Comparison of ENCODE assay signal across 15 mouse cellular contexts in genomic region chr7:45098541-45099240, GRCm38 (mm10). TPM values are rescaled to one million over a fixed set of nuclear protein-coding genes. Genes with fewer than 3 reads are reported as not detected.
DNase-seq lines count a peak whose midpoint lies in the region; ATAC-seq and TF ChIP-seq lines count a peak whose summit lies in the region.
"Had no signal": no experiment of that assay in that cellular context is flagged by ENCODE, and none has a peak within 500 bp of the region (broad histone marks: within the 10 kb centered on the region; RNA-seq: fewer than 3 reads in every experiment).

No protein-coding gene starts in this region.

- H3K27me3 ChIP-seq in MEL (ENCODE audit: control insufficient read depth in 1 of 2, insufficient read depth in 2 of 2, low read length in 2 of 2): no peaks in the 10 kb centered on the region
- no peaks in the 10 kb centered on the region for H3K27me3 ChIP-seq in testis, adult 2 months (ENCODE audit: control insufficient read depth, insufficient read depth, low read length)
- H3K27me3 ChIP-seq: embryonic facial prominence, embryonic 13.5 days; forebrain, embryonic 13.5 days had no signal

- no peaks in the 10 kb centered on the region for H3K36me3 ChIP-seq in MEL (ENCODE audit: control insufficient read depth in 1 of 2, insufficient read depth in 2 of 2, low read length in 2 of 2)
- no peaks in the 10 kb centered on the region for H3K36me3 ChIP-seq in testis, adult 2 months (ENCODE audit: control insufficient read depth, insufficient read depth, low read length)

- no peaks in the 10 kb centered on the region for H3K9me3 ChIP-seq in MEL (replicated peaks; ENCODE audit: insufficient read depth, low read length)
- H3K9me3 ChIP-seq: embryonic facial prominence, embryonic 13.5 days; forebrain, embryonic 13.5 days had no signal

- H3K79me2 ChIP-seq in MEL (ENCODE audit: control insufficient read depth, insufficient read depth, low read length, poor library complexity): no peaks in the 10 kb centered on the region

- no peak overlapping the region for H3K4me3 ChIP-seq in lung, adult 2 months (replicated peaks; ENCODE audit: extremely low read depth, low read depth, low read length)
- H3K4me3 ChIP-seq in MEL (ENCODE audit: control insufficient read depth in 1 of 2, insufficient read depth in 1 of 2, low read depth in 2 of 2, low read length in 2 of 2): no peak overlapping the region
- H3K4me3 ChIP-seq in testis, adult 2 months (ENCODE audit: control insufficient read depth, low read depth, low read length): no peak overlapping the region
- H3K4me3 ChIP-seq: embryonic facial prominence, embryonic 13.5 days; forebrain, embryonic 13.5 days had no signal

- DNase-seq in heart, adult 11 months: peak; percentile 87
- DNase-seq in heart, postnatal 4 days: no peak
- no peak for DNase-seq in lung, adult 2 months
- DNase-seq in lung, adult 18-20 months: no peak
- DNase-seq in MEL (ENCODE audit: low read depth, low spot score): peak; percentile 71
- DNase-seq in ovary, postnatal 36 days (ENCODE audit: low spot score): no peak
- DNase-seq: cerebellum, postnatal 25 days; gastrocnemius, postnatal 25 days; kidney, adult 11 months; thymus, adult 2 months had no signal

- no peak for ATAC-seq in erythroblast, adult 5-6 weeks (replicated peaks; ENCODE audit: low FRiP score, poor library complexity, severe bottlenecking)
- ATAC-seq: activated CD4-positive, CD25-positive, alpha-beta regulatory T cell, adult 4 months; forebrain, embryonic 13.5 days had no signal

- TF ChIP-seq CTCF in lung, adult 2 months (IDR thresholded peaks at IDR 0.05; ENCODE audit: insufficient read depth, low read length): peak; percentile 33
- peak; percentile 44 to 51 (median 50) for TF ChIP-seq CTCF in MEL (IDR thresholded peaks at IDR 0.05 in 2 of 3, conservative IDR thresholded peaks at IDR 0.05 in 1 of 3; ENCODE audit: control insufficient read depth in 1 of 3, insufficient read depth in 1 of 3, low read depth in 2 of 3, low read length in 3 of 3, poor library complexity in 1 of 3, severe bottlenecking in 1 of 3)
- peak; percentile 48; the same call in 1 of the 2 replicates for TF ChIP-seq CTCF in testis, adult 2 months (IDR thresholded peaks at IDR 0.05; ENCODE audit: control insufficient read depth, insufficient read depth, insufficient replicate concordance, low read depth, low read length)

- 84% methylated on average over 8 of the region's 8 CpGs for WGBS in lung, adult 2 months

- TF ChIP-seq POLR2A in lung, adult 2 months (IDR thresholded peaks at IDR 0.05; ENCODE audit: borderline replicate concordance, extremely low read depth, low read depth, low read length): no peak
- no peak for TF ChIP-seq POLR2A in MEL (IDR thresholded peaks at IDR 0.05; ENCODE audit: control insufficient read depth in 1 of 2, insufficient read depth in 1 of 2, low read depth in 1 of 2, low read length in 2 of 2, poor library complexity in 1 of 2)
- no peak for TF ChIP-seq POLR2A in testis, adult 2 months (IDR thresholded peaks at IDR 0.05; ENCODE audit: control insufficient read depth, low read depth, low read length)

- H3K27ac ChIP-seq in MEL (ENCODE audit: control insufficient read depth, low read depth, low read length): no peak overlapping the region
- H3K27ac ChIP-seq in testis, adult 2 months (ENCODE audit: control insufficient read depth, insufficient read depth, low read depth, low read length): no peak overlapping the region
- H3K27ac ChIP-seq: forebrain, embryonic 13.5 days had no signal

- no peak overlapping the region for H3K9ac ChIP-seq in MEL (ENCODE audit: control insufficient read depth, low read depth, low read length, poor library complexity, severe bottlenecking)
- H3K9ac ChIP-seq: embryonic facial prominence, embryonic 13.5 days; forebrain, embryonic 13.5 days had no signal

- TF ChIP-seq RAD21 in MEL (IDR thresholded peaks at IDR 0.05; ENCODE audit: low read depth, low read length): peak; percentile 17

- peaks cover 3% of the 10 kb centered on the region for H3K4me1 ChIP-seq in lung, adult 2 months (ENCODE audit: control insufficient read depth, insufficient read depth, low read length)
- H3K4me1 ChIP-seq in MEL (ENCODE audit: control insufficient read depth in 1 of 2, insufficient read depth in 2 of 2, low read length in 2 of 2): peaks cover 3 to 16% of the 10 kb centered on the region in 2 experiments; a peak in 3 of 4 replicates
- H3K4me1 ChIP-seq in testis, adult 2 months (ENCODE audit: control insufficient read depth, insufficient read depth, low read length): no peaks in the 10 kb centered on the region
- H3K4me1 ChIP-seq: forebrain, embryonic 13.5 days had no signal

- no peak for TF ChIP-seq EP300 in MEL (IDR thresholded peaks at IDR 0.05; ENCODE audit: low read depth in 1 of 2, low read length in 2 of 2)

TF ChIP-seq in MEL, 35 proteins besides CTCF, POLR2A, EP300 and RAD21:
- no peak for TF ChIP-seq TAL1 (IDR thresholded peaks at IDR 0.05; ENCODE audit: low read length)
- TF ChIP-seq SIN3A (IDR thresholded peaks at IDR 0.05; ENCODE audit: low read length): no peak
- no peak for TF ChIP-seq MXI1 (IDR thresholded peaks at IDR 0.05; ENCODE audit: low read depth, low read length)
- no peak for TF ChIP-seq MAX (IDR thresholded peaks at IDR 0.05; ENCODE audit: low read length)
- no peak for TF ChIP-seq RCOR1 (IDR thresholded peaks at IDR 0.05; ENCODE audit: low read depth, low read length)
- no peak for TF ChIP-seq GATA1 (IDR thresholded peaks at IDR 0.05; ENCODE audit: low read depth, low read length)
- TF ChIP-seq TCF12 (IDR thresholded peaks at IDR 0.05; ENCODE audit: low read depth, low read length): no peak
- TF ChIP-seq ZMIZ1 (IDR thresholded peaks at IDR 0.05; ENCODE audit: low read depth, low read length): no peak
- TF ChIP-seq MYB (IDR thresholded peaks at IDR 0.05; ENCODE audit: low read depth, low read length): no peak
- TF ChIP-seq HCFC1 (IDR thresholded peaks at IDR 0.05; ENCODE audit: low read depth, low read length): no peak
- TF ChIP-seq MAFK (IDR thresholded peaks at IDR 0.05; ENCODE audit: borderline replicate concordance, low read depth, low read length): no peak
- TF ChIP-seq MAZ (IDR thresholded peaks at IDR 0.05; ENCODE audit: low read depth, low read length): no peak
- TF ChIP-seq SMC3 (IDR thresholded peaks at IDR 0.05; ENCODE audit: low read depth, low read length): peak; percentile 44
- no peak for TF ChIP-seq USF1 (IDR thresholded peaks at IDR 0.05; ENCODE audit: low read depth, low read length)
- 0 out of 2 replicates have a peak, but pooled peaks have one; percentile 32 for TF ChIP-seq MYC (IDR thresholded peaks at IDR 0.05; ENCODE audit: low read depth, low read length)
- TF ChIP-seq JUND (IDR thresholded peaks at IDR 0.05; ENCODE audit: low read depth, low read length): no peak
TF ChIP-seq in MEL: peak in this region for 2.

RNA-seq across cellular contexts. Expression of gene Fcgrt, which starts 5.0 kb away (rescaled TPM):
- 10 to 100 TPM; 35.3 to 41.1 TPM for total RNA-seq in heart, postnatal 4 days (2021)
- 112 and 120 TPM in 2 replicates for polyA plus RNA-seq in lung, adult 2 months (2012; rRNA removed)
- total RNA-seq in MEL (2012; rRNA removed): 0.26 and 0.27 TPM in 2 replicates
- polyA plus RNA-seq in MEL (2012; ENCODE audit: insufficient read depth in 1 of 2, insufficient read length in 2 of 2, low read depth in 1 of 2, low replicate concordance in 2 of 2, missing spikeins in 1 of 2): 1 to 10 TPM in 1 of 2 experiments, not detected in 1; 1.7 TPM
- 5.4 and 5.8 TPM in 2 replicates for polyA plus RNA-seq in testis, adult 2 months (2012; rRNA removed)
- total RNA-seq in erythroblast, adult 5-6 weeks (2015; ENCODE audit: low replicate concordance): 2.5 and 7.3 TPM in 2 replicates
- 10.3 and 11.4 TPM in 2 replicates for total RNA-seq in erythroblast, adult 5-6 weeks (2017; ENCODE audit: low replicate concordance)

RNA-seq across cellular contexts. Expression of gene Rcn3, which starts 6.7 kb away (rescaled TPM):
- 10 to 100 TPM; 88.0 to 90.9 TPM for total RNA-seq in heart, postnatal 4 days (2021)
- polyA plus RNA-seq in lung, adult 2 months (2012; rRNA removed): 172 and 174 TPM in 2 replicates
- 16.0 and 29.3 TPM in 2 replicates for total RNA-seq in MEL (2012; rRNA removed)
- 10 to 100 TPM in 1 of 2 experiments, not detected in 1; 43.0 TPM for polyA plus RNA-seq in MEL (2012; ENCODE audit: insufficient read depth in 1 of 2, insufficient read length in 2 of 2, low read depth in 1 of 2, low replicate concordance in 2 of 2, missing spikeins in 1 of 2)
- polyA plus RNA-seq in testis, adult 2 months (2012; rRNA removed): 10.4 and 16.3 TPM in 2 replicates
- 1.3 and 2.5 TPM in 2 replicates for total RNA-seq in erythroblast, adult 5-6 weeks (2015; ENCODE audit: low replicate concordance)
- 6.7 and 7.5 TPM in 2 replicates for total RNA-seq in erythroblast, adult 5-6 weeks (2017; ENCODE audit: low replicate concordance)

RNA-seq across cellular contexts. Expression of gene Rps11, which starts 25.5 kb away (rescaled TPM):
- 100 to 1,000 TPM; 846 to 864 TPM for total RNA-seq in heart, postnatal 4 days (2021)
- 125 and 221 TPM in 2 replicates for polyA plus RNA-seq in lung, adult 2 months (2012; rRNA removed)
- 2,482 and 2,708 TPM in 2 replicates for total RNA-seq in MEL (2012; rRNA removed)
- 1,000 to 10,000 TPM; 3,189 to 5,434 TPM for polyA plus RNA-seq in MEL (2012; ENCODE audit: insufficient read depth in 1 of 2, insufficient read length in 2 of 2, low read depth in 1 of 2, low replicate concordance in 2 of 2, missing spikeins in 1 of 2)
- 169 and 192 TPM in 2 replicates for polyA plus RNA-seq in testis, adult 2 months (2012; rRNA removed)
- total RNA-seq in erythroblast, adult 5-6 weeks (2015; ENCODE audit: low replicate concordance): 604 and 677 TPM in 2 replicates
- 233 and 238 TPM in 2 replicates for total RNA-seq in erythroblast, adult 5-6 weeks (2017; ENCODE audit: low replicate concordance)

RNA-seq across cellular contexts. Expression of gene Rpl13a, which starts 29.9 kb away (rescaled TPM):
- total RNA-seq in heart, postnatal 4 days (2021): 1,000 to 10,000 TPM; 1,039 to 1,207 TPM
- polyA plus RNA-seq in lung, adult 2 months (2012; rRNA removed): 1,255 and 1,630 TPM in 2 replicates
- 2,773 and 3,160 TPM in 2 replicates for total RNA-seq in MEL (2012; rRNA removed)
- polyA plus RNA-seq in MEL (2012; ENCODE audit: insufficient read depth in 1 of 2, insufficient read length in 2 of 2, low read depth in 1 of 2, low replicate concordance in 2 of 2, missing spikeins in 1 of 2): 1,000 to 10,000 TPM; 2,091 to 3,727 TPM
- polyA plus RNA-seq in testis, adult 2 months (2012; rRNA removed): 859 and 869 TPM in 2 replicates
- 517 and 725 TPM in 2 replicates for total RNA-seq in erythroblast, adult 5-6 weeks (2015; ENCODE audit: low replicate concordance)
- 475 and 688 TPM in 2 replicates for total RNA-seq in erythroblast, adult 5-6 weeks (2017; ENCODE audit: low replicate concordance)

RNA-seq across cellular contexts. Expression of gene Prrg2, which starts 36.2 kb away (rescaled TPM):
- 10 to 100 TPM in 1 of 2 experiments, 1 to 10 TPM in 1; 9.5 to 10.2 TPM for total RNA-seq in heart, postnatal 4 days (2021)
- 82.5 and 90.6 TPM in 2 replicates for polyA plus RNA-seq in lung, adult 2 months (2012; rRNA removed)
- 7.5 and 7.7 TPM in 2 replicates for total RNA-seq in MEL (2012; rRNA removed)
- polyA plus RNA-seq in MEL (2012; ENCODE audit: insufficient read depth in 1 of 2, insufficient read length in 2 of 2, low read depth in 1 of 2, low replicate concordance in 2 of 2, missing spikeins in 1 of 2): 10 to 100 TPM in 1 of 2 experiments, not detected in 1; 16.9 TPM
- polyA plus RNA-seq in testis, adult 2 months (2012; rRNA removed): 27.3 and 27.9 TPM in 2 replicates
- total RNA-seq in erythroblast, adult 5-6 weeks (2015; ENCODE audit: low replicate concordance): 1.3 and 5.2 TPM in 2 replicates
- 0.34 and 7.0 TPM in 2 replicates for total RNA-seq in erythroblast, adult 5-6 weeks (2017; ENCODE audit: low replicate concordance)

Comparison
In these comparisons a context has a peak if more than half of its experiments do, and no peak if none do; other contexts are left out.
1. DNase-seq: peak in heart, adult 11 months (single experiment) and MEL (single experiment); none in heart, postnatal 4 days (single experiment), lung, adult 2 months (single experiment), lung, adult 18-20 months (0 of 2) and ovary, postnatal 36 days (single experiment).
2. Peak in every context shown above with its lines, with median percentiles within 50 percentile points of each other: CTCF ChIP-seq.